Mouse (Mus musculus) frontal cortex, postnatal 10 days (tissue): ENCODE measurements around the gene Ctss.
A peak's percentile ranks its signal among the peaks of the same experiment; 100 is the strongest.
"Not testable (repeated sequence)": the region's sequence is repeated elsewhere in the genome, so short reads cannot be mapped to it uniquely, and the experiment has no call there.

Experiments
- DNase-seq, 2 experiments: peaks; one replicate each; pipeline ENCODE4 v3.0.0; 2022; ENCODE audit warnings: low spot score in 2 of 2, mixed read lengths in 1 of 2

The Ctss gene

DNA sequence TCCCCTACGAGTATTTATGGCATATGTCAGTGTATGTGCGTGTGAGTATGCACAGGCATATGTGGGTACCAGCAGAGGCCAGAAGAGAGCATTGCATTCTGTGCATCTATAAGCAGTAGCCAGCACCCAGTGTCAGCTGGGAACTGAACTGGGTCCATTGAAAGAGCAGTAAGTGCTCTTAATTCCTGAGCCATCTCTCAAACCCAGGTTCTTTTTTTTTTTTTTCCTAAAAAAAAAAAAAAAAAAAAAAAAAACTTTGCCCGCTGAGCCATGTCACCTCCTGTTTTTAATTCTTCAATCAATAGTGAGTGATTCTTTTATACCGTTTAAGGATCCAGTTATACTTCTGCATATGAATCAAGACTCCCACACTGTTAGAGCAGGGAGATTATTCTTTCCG lies 6.8 kb downstream of the Ctss start:
- DNase-seq: no peak

DNA sequence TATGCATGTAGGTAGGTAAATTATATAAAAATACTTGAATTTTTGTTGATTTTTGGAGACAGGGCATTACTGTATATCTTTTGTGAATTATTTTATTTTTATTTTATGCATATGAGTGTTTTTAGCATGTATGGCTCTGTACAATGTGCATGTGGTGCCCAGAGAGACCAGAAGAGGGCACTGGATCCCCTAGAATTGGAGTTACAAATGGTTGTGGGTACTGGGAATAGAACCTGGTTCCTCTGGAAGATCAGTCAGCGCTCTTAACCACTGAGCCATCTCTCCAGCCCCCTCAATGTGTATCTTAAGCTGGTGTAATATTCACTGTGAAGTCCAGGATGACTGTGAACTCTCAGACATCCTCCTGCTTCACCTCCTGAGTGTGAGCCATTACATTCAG lies 8.3 kb downstream of the Ctss start:
- DNase-seq: no peak

DNA sequence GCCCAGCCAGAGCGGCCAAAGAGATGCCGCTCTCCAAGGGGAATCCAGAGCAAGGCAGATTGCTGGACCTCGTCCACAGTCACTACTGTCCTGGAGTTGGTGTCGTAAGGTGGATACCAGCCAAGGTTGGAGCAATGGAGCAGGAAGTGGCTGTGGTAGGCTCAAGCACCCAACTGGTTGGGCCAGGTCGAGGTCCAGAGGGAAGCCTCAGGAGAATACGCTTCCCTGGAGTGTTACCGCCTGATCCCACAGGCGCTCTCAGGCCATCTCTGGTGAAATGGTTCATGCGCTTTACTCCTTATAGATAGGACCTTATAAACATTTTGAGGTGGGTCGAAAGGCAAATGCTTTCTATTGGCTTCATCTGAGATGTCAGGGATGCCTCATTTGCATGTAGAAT lies 12.3 kb downstream of the Ctss start:
- DNase-seq: no peak

DNA sequence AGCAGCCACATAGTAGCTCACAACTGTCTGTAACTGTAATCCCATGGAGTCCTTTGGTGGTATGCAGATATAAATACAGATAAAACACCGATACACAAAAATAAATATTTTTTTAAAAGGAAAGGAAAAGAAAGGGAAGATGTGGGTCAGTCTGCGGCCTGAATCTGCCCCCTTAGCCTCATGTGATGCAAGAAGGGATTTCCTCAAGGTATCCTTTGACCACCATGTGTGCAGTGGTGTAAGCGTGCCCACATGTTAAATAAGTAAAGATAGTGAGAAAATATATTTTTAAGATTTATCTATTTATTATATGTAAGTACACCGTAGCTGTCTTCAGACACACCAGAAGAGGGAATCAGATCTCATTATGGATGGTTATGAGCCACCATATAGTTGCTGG lies 13.3 kb downstream of the Ctss start:
- no peak for DNase-seq

DNA sequence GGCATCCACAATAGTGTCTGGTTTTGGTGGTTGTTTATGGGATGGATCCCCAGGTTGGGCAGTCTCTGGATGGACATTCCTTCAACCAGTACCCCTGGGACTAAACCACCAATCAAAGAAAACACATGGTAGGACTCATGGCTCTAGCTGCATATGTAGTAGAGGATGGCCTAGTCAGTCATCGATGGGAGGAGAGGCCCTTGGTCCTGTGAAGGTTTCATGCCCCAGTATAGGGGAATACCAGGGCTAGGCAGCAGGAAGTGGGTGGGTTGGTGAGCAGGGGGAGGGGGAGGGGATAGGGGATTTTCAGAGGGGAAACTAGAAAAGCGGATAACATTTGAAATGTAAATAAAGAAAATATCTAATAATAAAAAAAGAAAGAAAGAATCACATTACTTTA lies 14.6 kb downstream of the Ctss start:
- not testable (repeated sequence) for DNase-seq

DNA sequence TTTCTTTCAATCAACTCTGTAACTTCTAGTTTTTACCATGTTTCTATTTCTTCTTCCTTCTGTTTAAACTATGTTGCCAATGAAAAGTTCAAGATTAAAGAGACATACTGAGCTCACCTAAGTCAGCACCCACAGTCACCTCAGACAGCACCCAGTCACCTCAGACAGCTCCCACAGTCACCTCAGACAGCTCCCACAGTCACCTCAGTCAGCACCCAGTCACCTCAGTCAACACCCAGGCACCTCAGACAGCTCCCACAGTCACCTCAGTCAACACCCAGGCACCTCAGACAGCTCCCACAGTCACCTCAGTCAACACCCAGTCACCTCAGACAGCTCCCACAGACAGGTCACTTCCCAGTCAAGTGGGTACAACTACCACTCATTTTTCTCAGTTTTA lies 15.6 kb downstream of the Ctss start:
- DNase-seq: no peak

DNA sequence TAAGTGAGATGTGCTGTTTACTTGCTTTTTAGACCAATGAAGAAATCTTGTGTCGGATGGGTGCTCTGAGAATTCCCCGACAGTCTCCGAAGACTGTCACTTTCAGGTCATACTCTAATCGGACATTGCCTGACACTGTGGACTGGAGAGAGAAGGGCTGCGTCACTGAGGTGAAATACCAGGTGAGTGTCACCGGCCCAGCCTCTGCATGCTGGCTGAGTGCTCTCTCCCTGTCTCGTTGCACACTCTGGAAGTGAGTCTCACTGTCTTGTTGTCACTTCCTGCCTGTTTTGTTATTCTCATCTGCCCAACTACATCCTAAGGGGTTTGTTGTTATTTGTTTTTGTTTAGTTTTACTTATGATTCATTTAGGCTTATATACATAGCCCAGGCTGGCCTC lies 16.4 kb downstream of the Ctss start:
- DNase-seq: no peak

DNA sequence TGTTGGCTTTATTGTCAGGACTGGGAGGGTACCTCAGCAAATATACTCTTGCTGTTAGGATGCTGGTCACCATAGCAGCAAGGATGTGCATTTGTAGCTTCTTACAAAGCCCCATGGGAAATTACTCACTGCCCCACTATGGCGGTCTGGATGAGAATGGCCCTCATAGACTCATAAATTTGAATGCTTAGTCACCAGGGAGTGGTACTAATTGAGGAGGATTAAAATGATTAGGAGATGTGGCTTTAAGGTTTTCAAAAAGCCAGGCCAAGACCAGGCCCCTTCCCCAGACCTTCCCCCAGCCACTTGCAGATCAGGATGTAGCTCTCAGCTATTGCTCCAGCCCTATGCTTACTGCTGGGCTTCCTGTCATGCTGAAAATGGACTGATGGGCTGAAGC lies 23.6 kb downstream of the Ctss start:
- DNase-seq: no peak

DNA sequence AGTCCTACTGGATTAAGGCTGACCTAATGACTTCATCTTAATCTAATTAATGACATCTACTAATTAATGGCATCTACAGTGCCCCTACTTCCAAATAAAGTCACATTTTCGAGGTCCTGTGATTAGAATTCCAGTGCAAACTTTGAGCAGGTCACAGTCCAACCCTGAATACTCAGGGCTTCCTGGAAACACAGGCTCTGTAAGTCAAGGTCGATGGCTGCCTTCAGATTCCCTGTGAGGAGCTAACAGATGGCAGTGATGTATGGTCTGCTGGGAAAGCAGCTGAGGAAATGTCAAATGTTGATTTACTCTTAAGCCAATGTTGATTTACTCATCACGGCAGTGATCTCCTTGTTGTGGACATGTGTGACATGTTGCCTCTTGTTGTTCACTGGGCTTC lies 27.4 kb downstream of the Ctss start:
- no peak for DNase-seq

DNA sequence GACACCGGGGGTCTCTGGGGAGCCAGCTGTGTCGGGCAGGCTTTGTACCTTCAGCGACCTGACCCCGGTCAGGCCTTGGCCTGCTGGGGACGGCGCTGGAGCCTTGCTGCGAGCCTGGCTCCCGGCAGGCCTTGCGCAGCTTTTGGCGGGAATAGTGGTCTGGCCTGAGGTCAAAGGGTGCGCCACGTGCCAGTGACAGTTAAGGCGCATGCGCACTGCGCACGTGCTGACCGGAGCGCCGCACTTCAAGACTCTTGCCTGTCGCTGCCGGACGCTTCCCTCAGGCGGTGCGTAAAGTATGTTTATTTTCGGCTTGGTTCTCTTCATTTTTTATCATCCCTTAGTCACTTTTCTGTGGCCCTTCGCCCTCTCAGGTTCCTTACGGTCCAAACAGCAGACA lies 32.9 kb downstream of the Ctss start, which contains the start of gene Hormad1:
TSS of gene Hormad1 (plus strand) at position 241 of the 400 bp plus-strand sequence.
- DNase-seq: no peak

DNA sequence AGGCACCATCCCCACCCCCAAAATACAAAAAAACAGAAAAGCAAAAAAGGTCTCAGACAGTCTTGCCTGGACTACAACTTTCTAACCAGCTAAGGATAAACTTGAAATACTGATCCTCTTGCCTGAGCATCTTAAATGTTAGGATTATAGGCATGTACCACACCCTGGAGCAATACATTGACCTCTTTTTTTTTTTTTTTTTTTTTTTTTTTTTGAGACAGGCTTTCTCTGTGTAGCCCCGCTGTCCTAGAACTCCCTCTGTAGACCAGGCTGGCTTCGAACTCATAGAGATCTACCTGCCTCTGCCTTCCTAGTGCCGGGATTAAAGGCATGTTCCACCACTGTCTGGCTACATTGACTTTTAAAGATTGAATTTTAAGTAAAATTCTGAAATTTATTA lies 34.2 kb downstream of the Ctss start:
- no peak for DNase-seq

DNA sequence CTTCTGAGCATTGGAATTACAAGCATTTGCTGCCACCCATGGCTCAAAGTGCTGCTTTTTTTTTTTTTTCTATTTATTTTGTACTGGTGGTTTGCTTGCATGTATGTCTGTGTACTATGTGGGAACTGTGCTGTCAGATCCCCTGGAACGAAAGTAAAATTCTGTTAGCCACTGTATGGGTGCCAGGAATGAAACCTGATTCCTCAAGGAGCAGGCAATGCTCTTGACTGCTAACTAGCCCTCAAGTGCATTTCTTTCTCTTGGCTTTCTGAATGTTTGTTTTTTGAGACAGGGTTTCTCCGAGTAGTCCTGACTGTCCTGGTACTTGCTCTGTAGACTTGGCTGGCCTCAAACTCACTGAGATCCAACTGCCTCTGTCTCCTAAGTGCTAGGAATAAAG lies 35.2 kb downstream of the Ctss start:
- no peak for DNase-seq

DNA sequence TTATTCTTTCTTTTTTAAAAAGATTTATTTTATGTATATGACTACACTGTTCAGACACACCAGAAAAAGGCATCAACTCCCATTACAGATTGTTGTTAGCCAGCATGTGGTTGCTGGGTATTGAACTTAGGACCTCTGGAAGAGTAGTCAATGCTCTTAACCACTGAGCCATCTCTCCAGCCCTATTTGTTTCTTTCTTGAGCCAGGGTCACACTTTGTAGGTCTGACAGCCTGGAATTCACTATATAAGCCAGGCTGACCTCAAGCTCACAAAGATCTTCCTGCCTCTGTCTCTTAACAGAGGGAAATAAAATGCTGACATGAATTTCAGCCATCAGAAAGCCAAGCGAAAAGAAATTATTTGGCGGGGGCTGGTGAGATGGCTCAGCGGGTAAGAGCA lies 43.0 kb downstream of the Ctss start:
- no peak for DNase-seq

DNA sequence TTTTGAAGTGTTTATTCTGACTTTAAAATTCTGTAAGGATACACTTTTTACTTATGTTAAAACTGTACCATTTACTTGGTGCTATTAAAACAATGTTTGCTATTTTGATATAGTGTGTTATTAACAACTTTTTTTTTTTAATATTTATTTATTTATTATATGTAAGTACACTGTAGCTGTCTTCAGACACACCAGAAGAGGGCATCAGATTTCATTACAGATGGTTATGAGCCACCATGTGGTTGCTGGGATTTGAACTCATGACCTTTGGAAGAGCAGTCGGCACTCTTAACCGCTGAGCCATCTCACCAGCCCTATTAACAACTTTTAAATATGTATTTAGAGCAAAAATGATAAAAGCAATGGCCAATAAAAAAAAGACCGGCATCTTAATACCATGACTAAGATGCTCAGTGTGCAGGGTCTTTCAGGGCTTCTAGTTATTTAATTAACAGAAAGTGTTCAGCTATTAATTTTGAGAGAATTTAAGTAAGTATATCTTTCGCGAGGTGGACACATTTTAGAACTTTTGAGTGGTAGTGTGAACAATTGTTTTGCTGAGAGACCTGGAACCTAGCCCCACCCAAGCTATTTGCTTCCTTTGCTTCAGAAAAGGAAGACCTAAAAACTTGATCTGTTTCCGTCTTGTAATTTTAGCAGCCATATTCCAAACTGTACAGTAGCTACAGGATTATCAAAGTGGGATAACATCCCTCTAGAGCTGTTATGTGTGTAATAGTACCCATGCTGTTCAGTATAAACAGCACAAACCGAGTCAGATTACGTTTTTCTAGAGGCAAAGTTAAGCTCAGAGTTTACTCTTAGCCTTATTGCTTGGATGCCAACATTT lies 61.4 kb downstream of the Ctss start:
- no peak for DNase-seq

DNA sequence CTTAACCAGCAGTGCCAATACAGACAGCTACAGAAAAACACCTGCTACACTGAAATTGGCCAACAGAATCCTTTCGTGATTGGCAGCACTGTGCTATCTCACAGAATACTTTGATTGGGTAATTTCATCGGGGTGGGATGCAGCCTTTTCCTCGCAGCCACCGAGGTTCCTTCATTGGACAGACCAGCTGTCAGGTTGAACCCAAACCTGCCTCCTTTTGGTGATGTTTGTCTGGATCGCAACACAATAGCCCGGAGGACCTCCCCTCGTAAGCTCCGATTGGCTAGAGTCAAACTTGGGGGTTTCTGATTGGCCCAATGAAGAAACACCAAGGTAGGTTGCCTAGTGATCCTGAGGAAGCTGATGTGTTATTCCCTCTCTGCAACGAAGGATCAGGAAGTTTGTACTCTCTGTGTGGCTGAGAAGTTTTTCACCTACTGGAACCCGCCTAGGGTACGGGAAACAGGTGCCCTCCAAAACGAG lies 62.1 kb downstream of the Ctss start, which contains the start of gene Golph3l:
TSS of gene Golph3l (plus strand) at position 331 of the 483 bp plus-strand sequence.
- peak; percentile 94 for DNase-seq

DNA sequence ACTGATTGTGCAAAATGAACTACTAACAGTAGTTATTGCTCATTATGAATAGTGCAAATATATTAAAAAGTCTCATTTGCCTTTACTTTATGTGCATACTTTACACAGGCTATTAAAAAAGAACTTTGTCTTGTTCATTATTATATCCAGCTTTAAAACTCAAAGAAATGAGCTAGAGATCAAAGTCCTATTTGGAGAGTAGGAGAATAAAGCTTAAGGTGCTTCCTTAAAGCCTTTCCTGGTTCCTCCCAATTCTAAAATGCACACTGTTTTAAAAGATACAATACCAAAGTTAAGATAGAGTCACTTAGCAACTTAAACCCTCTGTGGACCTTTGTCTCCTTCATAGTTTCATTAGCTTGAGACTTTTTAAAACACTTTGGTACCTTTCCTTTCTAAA lies 72.1 kb downstream of the Ctss start:
- DNase-seq: no peak

DNA sequence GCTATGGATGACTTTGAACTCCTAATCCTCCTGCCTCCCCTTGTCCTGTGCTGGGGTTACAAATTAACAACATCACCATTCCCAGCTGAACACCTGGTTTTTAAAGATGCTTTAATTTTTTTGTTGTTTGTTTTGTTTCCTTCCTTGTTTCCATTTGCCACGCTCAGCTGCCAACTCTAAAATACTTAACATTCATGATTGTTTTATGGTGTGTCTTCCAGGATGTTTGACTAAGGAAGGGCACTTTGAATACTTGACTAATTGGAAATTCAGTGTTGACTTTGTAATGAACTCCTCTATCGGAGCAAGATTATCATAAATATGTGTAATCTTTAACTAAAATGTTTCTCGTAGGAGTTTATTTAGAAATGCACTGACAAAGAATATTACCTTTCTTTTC lies 74.7 kb downstream of the Ctss start:
- DNase-seq: no peak
